Mouse (Mus musculus): ENCODE measurements around the gene Defb45. TPM values are rescaled to one million over a fixed set of nuclear protein-coding genes. Genes with fewer than 3 reads are reported as not detected.

Defb45 gene
- polyA plus RNA-seq, 1 experiment from 2014 or later, result not detected

GRCm38 (mm10) chr2:152569881-152570280, 29.3 kb downstream of the Defb45 start:
- no peaks in the 10 kb centered on the region for H3K36me3 ChIP-seq (ENCODE audit: control insufficient read depth, insufficient read depth, low read length)
- no peak overlapping the region for H3K4me3 ChIP-seq (replicated peaks; ENCODE audit: low read depth, low read length)

GRCm38 (mm10) chr2:152569038-152569437, 30.2 kb downstream of the Defb45 start, which contains the start of gene Gm17416:
Gene Gm17416 (plus strand): TSS chr2:152569338.
- Histone ChIP-seq H3K9me3 (ENCODE audit: control insufficient read depth, low read length) (no peaks in the 10 kb centered on the region), H3K4me2 (ENCODE audit: low read length) (no peak within 1 kb of the TSS), H3K9ac (replicated peaks; ENCODE audit: low read length) (no peak within 1 kb of the TSS), H3K36me3 (ENCODE audit: control insufficient read depth, insufficient read depth, low read length) (no peaks in the 10 kb centered on the region), H3K4me1 (ENCODE audit: control insufficient read depth, insufficient read depth, low read length) (no peaks in the 10 kb centered on the region), H3K27ac (replicated peaks; ENCODE audit: low read depth, low read length) (no peak within 1 kb of the TSS), H3K4me3 (replicated peaks; ENCODE audit: low read depth, low read length) (no peak within 1 kb of the TSS), H3K27me3 (ENCODE audit: control insufficient read depth, insufficient read depth, low read length) (no peaks in the 10 kb centered on the region)
- ATAC-seq (ENCODE audit: low FRiP score, low TSS enrichment) (no peak), DNase-seq (no peak)
- WGBS, result 93% methylated on average over 5 of the region's 5 CpGs

More at GRCm38 (mm10) chr2:152569881-152570280, 29.3 kb downstream of the Defb45 start:
- DNase-seq (no peak), ATAC-seq (ENCODE audit: low FRiP score, low TSS enrichment) (no peak)
- Histone ChIP-seq H3K4me2 (ENCODE audit: low read length) (no peak overlapping the region), H3K4me1 (ENCODE audit: control insufficient read depth, insufficient read depth, low read length) (no peaks in the 10 kb centered on the region), H3K27ac (replicated peaks; ENCODE audit: low read depth, low read length) (no peak overlapping the region), H3K9ac (replicated peaks; ENCODE audit: low read length) (no peak overlapping the region), H3K9me3 (ENCODE audit: control insufficient read depth, low read length) (no peaks in the 10 kb centered on the region), H3K27me3 (ENCODE audit: control insufficient read depth, insufficient read depth, low read length) (no peaks in the 10 kb centered on the region)
- 79% methylated on average over 4 of the region's 4 CpGs for WGBS

- no peaks in the 10 kb centered on the region for H3K4me1 ChIP-seq (ENCODE audit: control insufficient read depth, insufficient read depth, low read length)
- ATAC-seq (ENCODE audit: low FRiP score, low TSS enrichment) (no peak), DNase-seq (no peak)
- no peak overlapping the region for H3K9ac ChIP-seq (replicated peaks; ENCODE audit: low read length)
- no peak overlapping the region for H3K4me2 ChIP-seq (ENCODE audit: low read length)
- H3K27me3 ChIP-seq (ENCODE audit: control insufficient read depth, insufficient read depth, low read length), result no peaks in the 10 kb centered on the region
- no peaks in the 10 kb centered on the region for H3K36me3 ChIP-seq (ENCODE audit: control insufficient read depth, insufficient read depth, low read length)
- H3K9me3 ChIP-seq (ENCODE audit: control insufficient read depth, low read length), result no peaks in the 10 kb centered on the region
- H3K27ac ChIP-seq (replicated peaks; ENCODE audit: low read depth, low read length), result no peak overlapping the region
- WGBS, result 91% methylated on average over 7 of the region's 7 CpGs
- no peak overlapping the region for H3K4me3 ChIP-seq (replicated peaks; ENCODE audit: low read depth, low read length)
Observed at GRCm38 (mm10) chr2:152556655-152557054, 42.5 kb downstream of the Defb45 start.

- WGBS, result 13% methylated on average over 16 of the region's 16 CpGs
- DNase-seq (peak; percentile 87), ATAC-seq (ENCODE audit: low FRiP score, low TSS enrichment) (no peak)
- Histone ChIP-seq H3K27ac (replicated peaks; ENCODE audit: low read depth, low read length) (no peak overlapping the region), H3K27me3 (ENCODE audit: control insufficient read depth, insufficient read depth, low read length) (no peaks in the 10 kb centered on the region), H3K36me3 (ENCODE audit: control insufficient read depth, insufficient read depth, low read length) (no peaks in the 10 kb centered on the region), H3K4me3 (replicated peaks; ENCODE audit: low read depth, low read length) (0 out of 2 replicates have a peak overlapping the region, but pooled peaks have one; percentile 6), H3K4me1 (ENCODE audit: control insufficient read depth, insufficient read depth, low read length) (no peaks in the 10 kb centered on the region), H3K9me3 (ENCODE audit: control insufficient read depth, low read length) (no peaks in the 10 kb centered on the region), H3K9ac (replicated peaks; ENCODE audit: low read length) (no peak overlapping the region), H3K4me2 (ENCODE audit: low read length) (peak overlapping the region; percentile 36)
Observed at GRCm38 (mm10) chr2:152553774-152554423, 45.3 kb downstream of the Defb45 start.

- no peak overlapping the region for H3K9ac ChIP-seq (replicated peaks; ENCODE audit: low read length)
- no peaks in the 10 kb centered on the region for H3K4me1 ChIP-seq (ENCODE audit: control insufficient read depth, insufficient read depth, low read length)
- H3K36me3 ChIP-seq (ENCODE audit: control insufficient read depth, insufficient read depth, low read length), result no peaks in the 10 kb centered on the region
- H3K9me3 ChIP-seq (ENCODE audit: control insufficient read depth, low read length), result no peaks in the 10 kb centered on the region
- H3K4me3 ChIP-seq (replicated peaks; ENCODE audit: low read depth, low read length), result no peak overlapping the region
- no peak overlapping the region for H3K4me2 ChIP-seq (ENCODE audit: low read length)
- WGBS, result 82% methylated on average over 5 of the region's 5 CpGs
- no peaks in the 10 kb centered on the region for H3K27me3 ChIP-seq (ENCODE audit: control insufficient read depth, insufficient read depth, low read length)
- no peak overlapping the region for H3K27ac ChIP-seq (replicated peaks; ENCODE audit: low read depth, low read length)
- DNase-seq (no peak), ATAC-seq (ENCODE audit: low FRiP score, low TSS enrichment) (no peak)
Observed at GRCm38 (mm10) chr2:152548124-152548523, 51.1 kb downstream of the Defb45 start.

GRCm38 (mm10) chr2:152544691-152545090, 54.5 kb downstream of the Defb45 start:
- Histone ChIP-seq H3K4me3 (replicated peaks; ENCODE audit: low read depth, low read length) (no peak overlapping the region), H3K27ac (replicated peaks; ENCODE audit: low read depth, low read length) (no peak overlapping the region), H3K4me2 (ENCODE audit: low read length) (no peak overlapping the region), H3K4me1 (ENCODE audit: control insufficient read depth, insufficient read depth, low read length) (no peaks in the 10 kb centered on the region), H3K9ac (replicated peaks; ENCODE audit: low read length) (no peak overlapping the region), H3K27me3 (ENCODE audit: control insufficient read depth, insufficient read depth, low read length) (no peaks in the 10 kb centered on the region), H3K9me3 (ENCODE audit: control insufficient read depth, low read length) (no peaks in the 10 kb centered on the region), H3K36me3 (ENCODE audit: control insufficient read depth, insufficient read depth, low read length) (no peaks in the 10 kb centered on the region)
- 21% methylated on average over 4 of the region's 4 CpGs for WGBS
- DNase-seq (peak; percentile 67), ATAC-seq (ENCODE audit: low FRiP score, low TSS enrichment) (no peak)

GRCm38 (mm10) chr2:152543478-152543877, 55.7 kb downstream of the Defb45 start:
- Histone ChIP-seq H3K4me3 (replicated peaks; ENCODE audit: low read depth, low read length) (no peak overlapping the region), H3K36me3 (ENCODE audit: control insufficient read depth, insufficient read depth, low read length) (no peaks in the 10 kb centered on the region), H3K9ac (replicated peaks; ENCODE audit: low read length) (no peak overlapping the region), H3K4me2 (ENCODE audit: low read length) (no peak overlapping the region), H3K4me1 (ENCODE audit: control insufficient read depth, insufficient read depth, low read length) (no peaks in the 10 kb centered on the region), H3K27me3 (ENCODE audit: control insufficient read depth, insufficient read depth, low read length) (no peaks in the 10 kb centered on the region), H3K9me3 (ENCODE audit: control insufficient read depth, low read length) (no peaks in the 10 kb centered on the region), H3K27ac (replicated peaks; ENCODE audit: low read depth, low read length) (no peak overlapping the region)
- WGBS, result 81% methylated on average over 4 of the region's 4 CpGs
- ATAC-seq (ENCODE audit: low FRiP score, low TSS enrichment), result no peak
- no peak for DNase-seq

Other genes with a start within 250 kb of the Defb45 start
- 40.1 and 49.0 TPM in 2 replicates for gene Nrsn2, start 222.8 kb downstream of the Defb45 start, polyA plus RNA-seq (2014; fragmentation: Nextera tagmentation; extraction: Ambion mirVana)
- 21.9 and 25.4 TPM in 2 replicates for gene Sox12, start 201.3 kb downstream of the Defb45 start, polyA plus RNA-seq (2014; fragmentation: Nextera tagmentation; extraction: Ambion mirVana)
- gene Zcchc3, start 184.4 kb downstream of the Defb45 start, polyA plus RNA-seq (2014; fragmentation: Nextera tagmentation; extraction: Ambion mirVana), result 18.0 and 19.3 TPM in 2 replicates
- gene 6820408C15Rik, start 183.8 kb downstream of the Defb45 start, polyA plus RNA-seq (2014; fragmentation: Nextera tagmentation; extraction: Ambion mirVana), result 1.0 and 1.1 TPM in 2 replicates
- not detected in 2 replicates for gene Defb23, start 134.8 kb downstream of the Defb45 start, polyA plus RNA-seq (2014; fragmentation: Nextera tagmentation; extraction: Ambion mirVana)
- not detected in 2 replicates for gene Defb20, start 122.3 kb downstream of the Defb45 start, polyA plus RNA-seq (2014; fragmentation: Nextera tagmentation; extraction: Ambion mirVana)
- gene Defb22, start 109.3 kb downstream of the Defb45 start, polyA plus RNA-seq (2014; fragmentation: Nextera tagmentation; extraction: Ambion mirVana), result not detected in 2 replicates
- gene Defb26, start 87.7 kb downstream of the Defb45 start, polyA plus RNA-seq (2014; fragmentation: Nextera tagmentation; extraction: Ambion mirVana), result not detected in 2 replicates
- not detected in 2 replicates for gene Defb28, start 81.1 kb downstream of the Defb45 start, polyA plus RNA-seq (2014; fragmentation: Nextera tagmentation; extraction: Ambion mirVana)
- gene Defb29, start 59.3 kb downstream of the Defb45 start, polyA plus RNA-seq (2014; fragmentation: Nextera tagmentation; extraction: Ambion mirVana), result not detected in 2 replicates
- gene Gm17416, start 30.1 kb downstream of the Defb45 start, polyA plus RNA-seq (2014; fragmentation: Nextera tagmentation; extraction: Ambion mirVana), result not detected in 2 replicates
- gene Defb21, start 26.7 kb downstream of the Defb45 start, polyA plus RNA-seq (2014; fragmentation: Nextera tagmentation; extraction: Ambion mirVana), result not detected in 2 replicates
- not detected in 2 replicates for gene Defb19, start 19.1 kb downstream of the Defb45 start, polyA plus RNA-seq (2014; fragmentation: Nextera tagmentation; extraction: Ambion mirVana)
- gene Defb36, start 4.9 kb upstream of the Defb45 start, polyA plus RNA-seq (2014; fragmentation: Nextera tagmentation; extraction: Ambion mirVana), result not detected in 2 replicates
- not detected in 2 replicates for gene Defb25, start 23.7 kb upstream of the Defb45 start, polyA plus RNA-seq (2014; fragmentation: Nextera tagmentation; extraction: Ambion mirVana)
- 0.12 and 0.27 TPM in 2 replicates for gene Rem1, start 27.6 kb upstream of the Defb45 start, polyA plus RNA-seq (2014; fragmentation: Nextera tagmentation; extraction: Ambion mirVana)
- 177 and 184 TPM in 2 replicates for gene H13, start 70.1 kb upstream of the Defb45 start, polyA plus RNA-seq (2014; fragmentation: Nextera tagmentation; extraction: Ambion mirVana)
- gene Mcts2, start 87.6 kb upstream of the Defb45 start, polyA plus RNA-seq (2014; fragmentation: Nextera tagmentation; extraction: Ambion mirVana), result 39.9 and 41.4 TPM in 2 replicates
- gene Id1, start 136.9 kb upstream of the Defb45 start, polyA plus RNA-seq (2014; fragmentation: Nextera tagmentation; extraction: Ambion mirVana), result 33.5 and 38.8 TPM in 2 replicates
- 5.4 and 5.6 TPM in 2 replicates for gene Cox4i2, start 154.8 kb upstream of the Defb45 start, polyA plus RNA-seq (2014; fragmentation: Nextera tagmentation; extraction: Ambion mirVana)
- 171 and 208 TPM in 2 replicates for gene Bcl2l1, start 232.3 kb upstream of the Defb45 start, polyA plus RNA-seq (2014; fragmentation: Nextera tagmentation; extraction: Ambion mirVana)
- 14.2 and 27.5 TPM in 2 replicates for gene Tpx2, start 248.6 kb upstream of the Defb45 start, polyA plus RNA-seq (2014; fragmentation: Nextera tagmentation; extraction: Ambion mirVana)

Data from midbrain, embryonic 14.5 days (tissue).